Mouse (Mus musculus) forelimb bud, embryonic 11.5 days (tissue): ENCODE data around the gene Slc39a13.
"Not testable (repeated sequence)": the region's sequence is repeated elsewhere in the genome, so short reads cannot be mapped to it uniquely, and the experiment has no call there.

Experiments
- DNase-seq: peaks from one replicate; pipeline ENCODE4 v3.0.0-alpha.2; 2012; ENCODE audit warnings: low read depth, low spot score

The Slc39a13 gene

DNA sequence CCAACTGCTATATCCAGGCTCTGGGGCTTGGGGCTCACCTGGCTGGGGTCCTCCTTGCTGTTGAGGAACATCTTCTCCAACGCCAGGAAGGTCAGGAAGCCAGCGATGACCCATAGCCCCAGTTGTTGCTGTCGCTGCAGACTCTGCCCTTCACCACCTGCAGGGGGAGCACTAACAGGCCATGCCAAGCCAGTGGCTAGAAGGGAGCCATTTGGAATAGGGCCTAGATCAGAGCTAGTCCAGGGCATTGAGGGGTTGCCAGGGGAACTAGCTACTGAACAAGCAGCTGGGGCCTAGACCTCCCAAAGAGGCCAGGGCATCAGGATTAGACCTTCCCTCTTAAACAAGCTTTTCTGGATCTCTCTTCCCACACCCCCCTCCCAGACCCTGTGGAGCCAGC is 4.7 kb downstream of the Slc39a13 start:
- DNase-seq, result no peak

DNA sequence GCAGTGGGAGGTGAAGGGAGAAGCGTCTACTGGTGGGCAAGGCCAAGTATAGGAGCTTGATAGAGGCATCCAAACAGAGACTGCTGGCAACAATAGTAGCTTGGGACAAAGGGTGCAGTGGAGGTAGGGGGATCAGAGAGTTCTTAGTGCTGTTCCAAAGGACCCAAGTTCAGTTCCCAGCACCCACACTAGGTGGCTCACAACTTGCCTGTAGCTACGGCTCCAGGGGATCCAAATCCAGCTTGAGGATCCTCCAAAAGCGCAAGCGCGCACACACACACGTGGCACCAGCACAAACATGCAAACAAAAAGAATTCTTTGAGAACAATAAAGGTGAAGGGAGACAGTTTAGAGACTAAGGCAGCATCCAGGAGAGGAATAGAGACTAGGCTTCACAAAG is 6.0 kb downstream of the Slc39a13 start:
- DNase-seq, result no peak

DNA sequence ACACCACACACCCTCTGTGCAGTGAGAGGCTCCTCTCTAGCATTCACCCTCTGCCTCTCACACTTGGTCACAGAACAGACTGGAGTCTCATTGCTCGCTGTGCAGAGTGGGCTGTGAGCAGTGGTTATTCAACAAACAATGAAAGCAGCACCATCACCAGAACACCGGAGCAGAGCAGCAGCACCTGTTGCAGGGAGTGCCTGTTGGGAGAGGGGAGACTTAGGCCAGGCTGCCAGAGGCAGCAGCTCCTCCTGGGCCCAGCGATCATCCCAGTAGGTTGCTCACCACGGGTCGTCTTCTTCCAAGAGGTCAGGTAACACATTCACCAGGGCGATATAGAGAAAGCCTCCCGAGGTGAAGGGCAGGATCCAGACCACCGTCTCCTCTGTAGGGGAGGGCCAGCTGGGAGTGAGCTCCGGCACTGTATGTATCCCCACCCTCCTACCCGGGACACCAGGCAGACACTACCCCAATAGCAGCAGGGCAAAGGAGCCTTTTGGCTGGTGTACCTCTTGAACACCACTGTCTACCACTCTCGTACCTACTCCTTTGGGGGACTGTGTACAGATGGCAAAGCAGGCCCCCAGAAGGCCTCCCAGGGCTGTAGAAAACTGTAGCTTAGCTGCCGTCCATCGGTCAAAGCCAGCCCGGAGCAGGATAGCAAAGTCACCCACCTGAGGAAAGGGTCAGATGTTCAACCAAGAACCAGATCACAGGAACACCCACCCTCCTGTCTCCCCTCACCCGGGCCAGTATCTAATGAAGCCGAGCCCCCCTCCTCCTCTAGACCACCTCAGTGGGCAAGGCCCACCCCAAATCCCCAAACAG is 7.2 kb downstream of the Slc39a13 start:
- no peak for DNase-seq

GRCm38 (mm10) chr2:91061849-91062481 is 8.3 kb downstream of the Slc39a13 start:
- DNase-seq, result no peak

DNA sequence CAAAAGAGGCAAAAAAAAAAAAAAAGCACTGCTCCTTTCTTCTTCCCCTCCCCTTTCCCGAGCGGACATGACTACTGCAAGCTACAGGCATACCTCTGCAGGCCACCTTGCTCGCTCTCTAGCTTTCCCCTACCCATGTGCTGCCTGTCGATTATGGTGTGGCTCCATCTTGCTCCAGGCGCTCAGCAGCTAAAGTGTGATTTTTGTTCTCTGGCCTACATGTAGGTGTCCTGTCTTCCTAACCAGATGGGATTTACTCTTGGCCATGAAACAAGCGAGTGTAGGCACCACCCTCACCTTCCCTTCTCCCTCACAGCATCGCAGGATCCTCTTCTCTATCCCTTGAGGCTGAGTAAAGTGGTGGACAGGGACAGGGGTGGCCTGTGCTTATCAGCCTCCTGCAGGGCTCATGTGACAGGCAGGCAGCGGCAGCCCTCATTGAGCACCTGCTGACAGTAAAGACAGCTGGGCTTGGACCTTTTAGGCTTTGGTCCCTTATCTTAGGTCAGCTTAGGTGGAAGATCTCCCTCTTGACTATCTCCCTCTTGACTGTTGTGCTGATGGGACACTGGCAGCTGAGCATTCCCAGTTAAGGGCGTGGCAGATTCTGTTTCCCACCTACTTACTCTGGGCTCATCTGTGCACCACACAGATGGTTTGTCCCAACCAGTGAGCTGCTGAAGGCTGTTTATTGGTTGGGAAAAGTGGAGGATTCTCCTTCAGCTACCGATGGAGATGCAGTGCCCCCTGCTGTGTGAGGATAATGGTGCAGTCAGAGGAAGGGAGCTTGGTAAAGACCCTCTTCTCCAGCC is 9.5 kb downstream of the Slc39a13 start:
- DNase-seq, result no peak

GRCm38 (mm10) chr2:91059376-91059775 is 10.8 kb downstream of the Slc39a13 start:
- no peak for DNase-seq

GRCm38 (mm10) chr2:91058435-91058834 is 11.8 kb downstream of the Slc39a13 start:
- no peak for DNase-seq

DNA sequence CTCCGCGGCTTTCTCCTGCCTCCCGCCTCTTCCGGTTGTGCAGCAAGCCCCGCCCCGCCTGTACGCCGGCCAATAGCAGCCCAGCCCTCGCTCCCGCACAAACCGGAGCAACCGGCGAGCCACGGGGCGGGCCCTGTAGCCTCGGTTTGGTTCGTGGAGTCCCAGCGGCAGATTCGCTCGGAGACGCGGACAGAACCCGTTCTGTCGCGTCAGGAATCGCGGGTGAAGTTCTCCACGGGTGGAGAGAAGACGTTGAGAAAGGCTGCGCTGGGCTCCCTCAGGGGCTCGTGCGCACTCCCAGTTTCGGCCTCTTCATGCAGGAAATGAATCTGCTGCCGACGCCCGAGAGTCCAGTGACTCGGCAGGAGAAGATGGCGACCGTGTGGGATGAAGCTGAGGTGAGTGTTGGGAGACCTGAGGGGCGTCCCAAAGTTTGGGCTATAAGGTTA is 16.3 kb downstream of the Slc39a13 start, which contains the start of gene Psmc3:
Gene Psmc3, plus strand, starts transcription at position 76 of the 449 bp plus-strand sequence.
- peak; percentile 87 for DNase-seq

DNA sequence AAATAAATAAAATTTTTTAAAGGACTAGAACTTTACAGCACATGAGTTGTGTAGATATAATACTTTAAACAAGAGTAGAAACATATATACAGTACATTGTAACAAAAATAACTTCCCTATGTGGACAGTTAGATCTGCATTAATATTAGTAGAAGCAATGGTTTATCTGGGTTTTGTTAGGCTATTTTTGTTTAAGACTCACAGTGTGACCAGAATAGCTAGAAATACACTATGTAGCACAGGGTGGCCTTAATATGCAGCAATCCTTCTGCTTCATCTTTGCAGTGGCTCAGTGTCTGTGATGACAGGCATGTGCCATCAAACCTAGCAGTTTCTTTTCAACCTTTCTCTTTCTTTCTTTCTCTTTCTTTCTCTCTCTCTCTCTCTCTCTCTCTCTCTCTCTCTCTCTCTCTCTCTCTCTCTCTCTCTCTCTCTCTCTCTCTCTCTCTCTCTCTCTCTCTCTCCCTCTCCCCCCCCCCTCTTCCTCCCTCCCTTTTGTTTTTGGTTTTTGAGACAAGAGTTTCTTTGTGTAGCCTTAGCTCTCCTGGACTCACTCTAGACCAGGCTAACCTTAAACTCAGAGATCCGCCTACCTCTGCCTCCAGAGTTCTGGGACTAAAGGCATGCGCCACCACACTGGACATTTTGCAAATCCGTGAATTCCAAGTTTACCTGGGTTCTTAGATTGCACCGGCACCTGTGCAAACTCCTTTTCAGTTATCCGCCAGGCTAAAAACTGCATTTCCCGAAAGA is 16.9 kb downstream of the Slc39a13 start:
- no peak for DNase-seq

- no peak for DNase-seq
Measured at GRCm38 (mm10) chr2:91052752-91053151, 17.5 kb downstream of the Slc39a13 start.

GRCm38 (mm10) chr2:91051917-91052316 is 18.3 kb downstream of the Slc39a13 start:
- no peak for DNase-seq

DNA sequence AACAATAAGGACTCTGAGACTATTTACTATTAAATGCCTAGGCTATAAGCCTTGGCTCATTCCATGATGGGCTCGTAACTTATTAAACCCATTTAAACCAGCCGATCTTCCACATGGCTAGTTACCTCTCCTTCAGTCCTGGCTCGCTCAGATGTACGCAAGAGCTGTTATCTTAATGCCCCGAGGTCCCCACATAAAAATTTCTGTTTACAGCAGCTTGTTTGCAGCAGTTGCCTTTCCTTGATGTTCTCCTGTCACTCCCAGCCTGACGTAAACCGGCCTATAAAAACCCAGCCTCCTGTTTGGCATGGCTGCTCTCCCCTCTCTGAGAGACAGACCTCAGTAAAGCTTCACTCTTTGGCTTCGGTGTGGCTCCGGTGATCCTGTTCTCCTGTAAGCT is 22.9 kb downstream of the Slc39a13 start:
- DNase-seq, result peak; percentile 28

- not testable (repeated sequence) for DNase-seq
Measured at GRCm38 (mm10) chr2:91045805-91046204, 24.4 kb downstream of the Slc39a13 start.

DNA sequence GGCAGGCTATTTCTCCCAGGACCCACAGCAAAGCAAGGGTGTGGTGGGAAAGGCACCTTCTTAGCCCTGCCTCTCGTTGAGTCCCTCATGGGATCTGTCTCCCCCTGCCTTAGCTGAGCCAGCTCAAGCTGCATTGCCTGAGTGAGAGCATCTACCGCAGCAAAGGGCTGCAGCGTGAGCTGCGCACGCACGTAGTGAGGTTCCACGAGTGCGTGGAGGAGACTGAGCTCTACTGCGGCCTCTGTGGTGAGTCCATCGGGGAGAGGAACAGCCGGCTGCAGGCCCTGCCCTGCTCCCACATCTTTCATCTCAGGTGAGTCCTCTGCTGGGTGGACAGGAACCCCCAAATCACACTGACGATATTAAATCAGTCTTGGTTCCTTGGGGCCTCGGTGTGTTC is 25.5 kb downstream of the Slc39a13 start:
- DNase-seq, result no peak

GRCm38 (mm10) chr2:91042651-91043398 is 27.4 kb downstream of the Slc39a13 start:
- DNase-seq, result no peak

GRCm38 (mm10) chr2:91041786-91042185 is 28.4 kb downstream of the Slc39a13 start:
- DNase-seq, result no peak

GRCm38 (mm10) chr2:91035385-91035784 is 34.8 kb downstream of the Slc39a13 start, which contains the start of gene Rapsn:
Gene Rapsn (plus strand): TSS chr2:91035620.
- DNase-seq, result no peak

- no peak for DNase-seq
Measured at GRCm38 (mm10) chr2:91033000-91033399, 37.2 kb downstream of the Slc39a13 start.

- no peak for DNase-seq
Measured at GRCm38 (mm10) chr2:91031216-91031615, 39.0 kb downstream of the Slc39a13 start.

GRCm38 (mm10) chr2:91027391-91028214 is 42.6 kb downstream of the Slc39a13 start:
- DNase-seq, result no peak
